Mouse (Mus musculus) bone marrow, adult 2 months (tissue): ENCODE data around the gene Grcc10. TPM values are rescaled to one million over a fixed set of nuclear protein-coding genes. Genes with fewer than 3 reads are reported as not detected.

Experiments
- H3K27ac ChIP-seq: fragments of 200-500 bp; 2 replicates; pipeline ENCODE4 v1.5.1; 2012; ENCODE audit warnings: low read depth, mild to moderate bottlenecking, control low read depth, inconsistent platforms, low read length; ENCODE audit not compliant: control insufficient read depth, poor library complexity, insufficient read depth
- H3K4me1 ChIP-seq: fragments of 200-500 bp; 2 replicates; pipeline ENCODE4 v1.6.1; 2011; ENCODE audit warnings: low read length; ENCODE audit not compliant: control insufficient read depth, insufficient read depth
- H3K4me3 ChIP-seq: fragments of 200-500 bp; replicated peaks from 2 replicates; pipeline ENCODE3; 2011; ENCODE audit warnings: mild to moderate bottlenecking, low read depth, low read length, control low read depth; ENCODE audit not compliant: control insufficient read depth
- CTCF ChIP-seq: fragments of 200-500 bp; IDR thresholded peaks from 2 replicates; pipeline ENCODE4 v1.5.1; 2011; ENCODE audit warnings: low read length, control low read depth; ENCODE audit not compliant: control insufficient read depth, insufficient read depth
- POLR2A ChIP-seq: fragments of 200-500 bp; IDR thresholded peaks from 2 replicates; pipeline ENCODE4 v1.6.1; 2011; ENCODE audit warnings: low read depth, mild to moderate bottlenecking, control low read depth, low read length, borderline replicate concordance; ENCODE audit not compliant: control insufficient read depth
- WGBS: fragments of 180-500 bp; shearing (Covaris S2); methylation state at CpG from one replicate; pipeline ENCODE4 v1.1.7; 2018; 5-methylcytosine and 5-hydroxymethylcytosine counted together
- polyA plus RNA-seq: library from polyadenylated mRNA; stranded (reverse); fragments of >200 nt; gene quantifications from 2 replicates; pipeline ENCODE4 v1.2.4, GENCODE M21; 2011; ENCODE audit warnings: low replicate concordance; ENCODE audit not compliant: missing spikeins, insufficient read depth, insufficient read length

Gene Grcc10
- polyA plus RNA-seq, 1 experiment = 208 TPM

DNA sequence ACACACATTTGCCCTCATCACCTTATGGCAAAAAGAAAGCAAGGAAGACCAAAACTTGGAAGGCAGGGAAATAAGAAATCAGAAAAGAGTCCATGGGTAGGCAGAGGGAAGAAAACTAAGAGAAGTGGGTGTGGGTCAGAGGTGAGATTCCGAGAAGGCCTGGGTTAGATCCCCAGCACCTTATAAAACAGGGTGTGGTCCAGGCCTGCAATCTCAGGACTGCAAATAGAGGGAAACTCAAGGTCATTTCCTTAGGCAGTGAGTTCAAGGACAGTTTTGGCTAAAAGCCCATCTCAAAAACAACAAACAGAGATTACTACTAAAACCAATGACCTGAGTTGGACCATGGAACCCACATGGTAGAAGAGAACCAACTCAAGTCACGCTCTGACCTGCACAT, 12.7 kb upstream of the Grcc10 start:
- Histone ChIP-seq H3K4me1 (no peaks in the 10 kb centered on the region), H3K4me3 (no peak overlapping the region), H3K27ac (no peak overlapping the region)
- TF ChIP-seq CTCF (no peak), POLR2A (no peak)
- 86% methylated on average over 2 of the region's 2 CpGs for WGBS

DNA sequence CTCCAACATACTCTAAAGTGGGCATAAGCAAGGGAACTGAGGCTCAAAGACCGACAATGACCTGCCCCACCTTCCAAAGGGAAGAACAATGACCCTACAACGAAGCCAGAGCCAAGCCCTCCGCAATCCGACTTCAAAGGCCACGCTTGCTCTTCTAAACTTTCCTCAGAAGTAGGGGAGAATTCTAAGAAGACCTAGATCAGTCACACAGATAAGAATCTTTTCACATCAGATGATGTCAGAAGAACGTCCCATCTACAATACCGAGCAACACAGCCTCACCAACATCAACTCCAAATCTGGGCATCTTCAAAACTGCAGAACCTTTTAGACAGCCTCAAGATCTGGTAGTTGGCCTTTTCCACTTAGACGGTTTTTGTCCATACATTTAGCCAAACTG, 9.2 kb upstream of the Grcc10 start:
- Histone ChIP-seq H3K27ac (no peak overlapping the region), H3K4me3 (no peak overlapping the region), H3K4me1 (no peaks in the 10 kb centered on the region; the same call in 1 of the 2 replicates)
- whole genome bisulfite sequencing = 82% methylated on average over 8 of the region's 8 CpGs
- TF ChIP-seq POLR2A (no peak), CTCF (no peak)

- TF ChIP-seq CTCF (no peak), POLR2A (no peak)
- WGBS = 89% methylated on average over 7 of the region's 7 CpGs
- Histone ChIP-seq H3K4me3 (no peak overlapping the region), H3K27ac (no peak overlapping the region), H3K4me1 (no peaks in the 10 kb centered on the region; the same call in 1 of the 2 replicates)
Measured at GRCm38 (mm10) chr6:124746654-124747632, 5.8 kb upstream of the Grcc10 start.

GRCm38 (mm10) chr6:124746296-124746605, 5.1 kb upstream of the Grcc10 start:
- Histone ChIP-seq H3K4me3 (peak overlapping the region; percentile 78), H3K4me1 (no peaks in the 10 kb centered on the region; the same call in 1 of the 2 replicates), H3K27ac (peak overlapping the region; percentile 90)
- 20% methylated on average over 8 of the region's 8 CpGs for WGBS
- TF ChIP-seq CTCF (no peak), POLR2A (no peak)

GRCm38 (mm10) chr6:124745490-124746295, 4.5 kb upstream of the Grcc10 start:
- Histone ChIP-seq H3K4me3 (peak overlapping the region; percentile 78), H3K4me1 (no peaks in the 10 kb centered on the region; the same call in 1 of the 2 replicates), H3K27ac (peak overlapping the region; percentile 90)
- WGBS = under 1% methylated on average over 85 of the region's 85 CpGs
- TF ChIP-seq CTCF = peak; percentile 66
- peak; percentile 68; the same call in 1 of the 2 replicates for TF ChIP-seq POLR2A

DNA sequence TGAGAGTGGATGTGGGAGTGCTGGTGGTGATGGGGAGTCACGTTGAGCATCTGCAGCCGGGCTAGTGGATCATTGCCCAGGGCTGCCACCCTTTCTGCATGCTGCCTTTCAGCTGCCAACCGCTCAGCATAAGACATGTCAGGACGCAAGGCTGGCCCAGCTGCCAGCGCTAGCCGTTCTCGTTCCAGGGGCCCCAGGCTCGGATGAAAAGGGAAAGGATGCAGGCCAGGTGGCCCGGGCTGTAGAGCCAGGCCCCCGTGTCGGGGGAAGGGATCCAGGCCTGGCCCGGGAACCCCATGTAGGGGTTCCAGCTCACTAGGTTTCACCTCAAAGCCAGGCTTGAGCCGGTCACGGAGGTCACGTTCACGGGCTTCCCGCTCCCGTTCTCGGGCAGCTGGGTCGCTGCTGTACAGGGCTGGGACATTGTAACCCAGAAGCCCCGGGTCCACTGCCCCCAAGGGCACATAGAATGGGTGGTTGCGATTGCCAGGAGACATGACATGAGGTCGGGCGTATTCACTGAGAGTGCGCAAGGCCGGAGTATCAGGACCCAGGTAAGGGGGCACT, 3.7 kb upstream of the Grcc10 start:
- peak overlapping the region; percentile 90 for H3K27ac ChIP-seq
- TF ChIP-seq POLR2A (no peak), CTCF (no peak)
- WGBS = 77% methylated on average over 26 of the region's 26 CpGs
- H3K4me1 ChIP-seq = peaks cover 2% of the 10 kb centered on the region; the same call in 1 of the 2 replicates
- H3K4me3 ChIP-seq = peak overlapping the region; percentile 8

DNA sequence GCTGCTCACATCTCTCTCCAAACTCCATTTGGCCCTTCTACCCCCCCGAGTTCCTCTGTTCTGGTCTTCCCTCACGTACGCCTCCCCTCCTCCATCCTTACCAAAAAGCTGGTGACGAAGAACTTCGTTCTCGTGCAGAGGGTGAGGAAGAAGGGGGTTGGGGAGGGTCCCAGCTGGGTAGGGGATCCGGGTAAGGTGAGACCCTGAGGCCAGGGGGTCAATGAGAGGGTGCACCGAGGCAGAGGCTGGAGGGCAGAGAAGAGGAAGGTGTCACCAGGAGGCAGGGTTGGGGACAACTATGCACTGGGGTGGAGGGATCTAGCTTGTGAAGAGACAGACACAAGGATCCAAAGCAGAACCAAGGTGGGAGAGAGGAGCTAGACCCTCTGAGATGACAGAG, 2.5 kb upstream of the Grcc10 start:
- WGBS = 88% methylated on average over 8 of the region's 8 CpGs
- no peak overlapping the region for H3K27ac ChIP-seq
- TF ChIP-seq POLR2A (no peak), CTCF (no peak)
- H3K4me1 ChIP-seq = peaks cover 6% of the 10 kb centered on the region
- no peak overlapping the region for H3K4me3 ChIP-seq
